Mouse (Mus musculus) liver, adult 2 months (tissue): Measurements from ENCODE around the gene Cmc4.

ENCODE experiments used
- CTCF ChIP-seq: fragments of 200-500 bp; IDR thresholded peaks from 2 replicates; pipeline ENCODE4 v1.5.1; 2011; ENCODE audit warnings: low read depth, low read length, control low read depth
- POLR2A ChIP-seq: fragments of 200-500 bp; IDR thresholded peaks from 2 replicates; pipeline ENCODE4 v1.6.1; 2011; ENCODE audit warnings: low read length, control low read depth; ENCODE audit not compliant: insufficient read depth; ENCODE audit errors: extremely low read depth

DNA sequence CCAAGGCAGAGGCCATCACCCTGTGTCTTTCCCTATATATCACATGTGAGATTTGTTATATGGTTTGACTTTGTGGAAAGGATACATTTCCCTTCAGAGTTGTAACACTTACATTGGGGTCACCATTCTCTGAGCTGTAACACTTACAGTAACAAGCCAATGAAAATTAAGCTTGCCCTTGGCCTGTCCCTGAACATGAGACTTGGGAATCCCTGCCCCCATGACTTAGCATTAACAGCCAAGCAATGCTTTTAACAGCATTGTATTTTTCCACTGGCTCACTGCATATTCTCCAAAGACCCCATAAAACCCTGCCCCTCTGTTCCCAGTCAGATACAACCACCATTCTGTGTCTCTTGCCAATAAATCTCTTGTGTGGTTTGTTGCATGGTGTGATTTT lies 13.0 kb downstream of the Cmc4 start:
- TF ChIP-seq CTCF (no peak), POLR2A (no peak)
